Mouse (Mus musculus) neutrophil, adult 83 days (primary cell): ENCODE data around the gene Cdc37l1. TPM values are rescaled to one million over a fixed set of nuclear protein-coding genes. Genes with fewer than 3 reads are reported as not detected.

ENCODE experiments used
- total RNA-seq, 2 experiments: library from RNA; stranded (reverse); gene quantifications; one replicate each; pipeline ENCODE4 v1.2.4; 2023

Cdc37l1 gene
- total RNA-seq = 10 to 100 TPM; 31.8 to 35.3 TPM

GRCm38 (mm10) chr19:28990194-28990589, at the start of gene Cdc37l1:
Gene Cdc37l1 (plus strand): TSS chr19:28990352.

DNA sequence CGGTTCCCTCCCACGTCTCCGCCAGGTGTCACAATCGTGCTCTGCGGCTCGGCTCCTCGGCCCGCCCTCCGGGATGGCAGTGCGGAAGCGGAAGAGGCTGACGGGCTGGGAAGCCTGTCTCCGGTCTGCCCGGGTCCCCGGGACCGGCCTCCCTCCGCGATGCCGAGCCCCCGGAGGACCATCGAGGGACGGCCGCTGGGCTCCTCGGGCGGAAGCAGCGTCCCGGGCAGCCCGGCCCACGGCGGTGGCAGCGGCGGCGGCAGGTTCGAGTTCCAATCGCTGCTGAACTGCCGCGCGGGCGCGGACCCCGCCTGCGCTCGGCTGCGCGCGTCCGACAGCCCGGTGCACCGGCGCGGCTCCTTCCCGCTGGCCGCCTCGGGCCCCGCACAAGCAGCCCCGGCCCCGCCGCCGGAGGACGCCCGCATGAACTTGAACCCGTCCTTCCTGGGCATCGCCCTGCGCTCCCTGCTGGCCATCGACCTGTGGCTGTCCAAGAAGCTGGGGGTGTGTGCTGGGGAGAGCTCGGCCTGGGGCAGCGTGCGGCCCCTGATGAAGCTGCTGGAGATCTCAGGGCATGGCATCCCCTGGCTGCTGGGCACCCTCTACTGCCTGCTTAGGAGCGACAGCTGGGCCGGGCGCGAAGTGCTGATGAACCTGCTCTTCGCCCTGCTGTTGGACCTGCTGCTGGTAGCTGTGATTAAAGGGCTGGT, 26.2 kb upstream of the Cdc37l1 start, which contains the start of gene Plpp6:
TSS of gene Plpp6 (plus strand) at position 112 of the 710 bp plus-strand sequence.

GRCm38 (mm10) chr19:28967652-28968051, 22.5 kb upstream of the Cdc37l1 start, which contains the start of gene 4430402I18Rik:
Gene 4430402I18Rik (minus strand): TSS chr19:28967800.

GRCm38 (mm10) chr19:29047334-29048170, 57.4 kb downstream of the Cdc37l1 start, which contains the start of gene Ak3:
Gene Ak3 (minus strand): TSS chr19:29047961.

Other genes starting within 250 kb of the Cdc37l1 start
- gene Slc1a1, start 155.3 kb upstream of the Cdc37l1 start, total RNA-seq = not detected
- 1 to 10 TPM; 6.1 to 6.7 TPM for gene Plpp6, start 26.4 kb upstream of the Cdc37l1 start, total RNA-seq
- not detected for gene 4430402I18Rik, start 22.6 kb upstream of the Cdc37l1 start, total RNA-seq
- 10 to 100 TPM; 11.9 to 12.8 TPM for gene Ak3, start 57.6 kb downstream of the Cdc37l1 start, total RNA-seq
- 1 to 10 TPM; 5.2 to 7.2 TPM for gene Rcl1, start 111.0 kb downstream of the Cdc37l1 start, total RNA-seq